Mouse (Mus musculus): ENCODE measurements around the gene Fkrp.
A peak's percentile ranks its signal among the peaks of the same experiment; 100 is the strongest.

Gene Fkrp

DNA sequence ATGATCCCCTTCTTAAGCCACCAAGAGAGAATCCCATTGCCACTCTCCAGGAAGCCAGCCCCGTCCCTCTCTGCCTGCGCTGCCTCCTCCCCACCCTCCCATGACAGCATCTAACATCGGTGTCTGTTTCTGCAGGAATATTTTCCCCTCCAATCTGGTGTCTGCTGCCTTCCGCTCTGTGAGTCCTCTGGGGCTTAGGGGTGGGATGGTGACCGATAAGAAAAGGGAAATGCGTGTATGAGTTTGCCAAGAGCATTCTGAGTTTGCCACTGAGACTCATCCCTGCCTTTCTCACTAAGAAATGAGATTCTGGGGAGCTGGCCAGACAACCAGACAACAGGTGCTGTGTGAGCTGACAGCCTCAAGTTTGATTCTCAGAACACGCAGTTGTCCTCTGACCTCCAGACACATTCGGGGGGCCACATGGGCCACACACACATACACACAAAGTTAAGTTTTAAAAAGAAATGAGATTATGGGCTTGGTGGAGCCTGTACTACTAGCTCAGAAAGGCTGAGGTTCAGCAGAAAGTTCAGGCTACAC, 30.9 kb downstream of the Fkrp start:
- DNase-seq = no peak

DNA sequence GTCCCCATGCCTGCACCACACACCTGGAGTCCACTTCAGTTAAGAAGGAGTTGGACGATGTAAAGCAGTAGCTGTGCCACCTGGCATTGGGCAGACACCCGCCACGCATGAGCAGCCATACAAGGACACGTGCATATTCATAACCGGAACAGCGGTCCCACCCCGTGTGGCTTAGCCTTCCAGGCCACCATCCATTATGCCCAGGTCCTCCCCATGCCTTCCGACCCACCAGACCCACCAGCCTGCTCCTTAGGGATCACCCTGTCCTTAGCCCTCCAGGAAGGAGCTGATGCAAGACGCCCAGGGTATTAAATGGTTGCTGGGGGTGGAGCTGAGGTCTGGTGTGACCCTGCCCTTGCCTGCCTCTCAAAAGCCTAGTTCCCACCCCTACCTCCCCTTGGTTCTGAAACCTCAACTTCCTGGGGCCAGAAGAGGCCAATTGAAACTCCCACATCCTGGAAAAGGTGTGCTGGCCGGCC, 32.0 kb downstream of the Fkrp start:
- DNase-seq = no peak

DNA sequence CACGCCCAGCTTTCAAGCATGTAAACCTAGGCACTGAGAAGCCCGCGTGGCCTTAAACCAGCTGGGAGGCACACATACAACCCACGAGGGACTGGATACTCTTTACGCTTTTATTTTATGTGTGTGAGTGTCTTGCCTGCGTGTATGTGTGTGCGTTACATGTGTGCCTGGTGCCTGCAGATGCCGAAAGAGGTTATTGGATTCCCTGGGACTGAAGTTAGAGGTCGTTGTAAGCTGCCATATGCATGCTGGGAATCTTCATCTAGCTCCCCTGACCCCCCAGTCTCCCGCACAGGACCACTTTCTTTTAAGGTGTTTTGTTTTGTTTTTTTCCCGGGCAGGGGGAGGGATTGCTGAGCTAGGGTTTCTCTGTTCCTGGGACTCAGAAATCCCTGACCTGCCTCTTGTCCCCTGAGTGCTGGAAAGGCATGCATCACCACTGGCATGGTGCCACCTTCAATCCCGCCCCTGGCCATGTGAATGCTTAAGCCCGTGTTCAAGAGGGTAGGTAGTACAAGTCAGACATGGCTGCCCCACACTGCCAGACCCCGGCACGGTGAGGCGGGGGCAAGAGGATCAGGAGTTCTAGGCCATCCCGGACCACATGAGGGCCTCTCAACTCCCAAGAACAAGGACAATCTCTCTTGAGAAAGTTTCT, 32.6 kb downstream of the Fkrp start:
- DNase-seq = no peak

DNA sequence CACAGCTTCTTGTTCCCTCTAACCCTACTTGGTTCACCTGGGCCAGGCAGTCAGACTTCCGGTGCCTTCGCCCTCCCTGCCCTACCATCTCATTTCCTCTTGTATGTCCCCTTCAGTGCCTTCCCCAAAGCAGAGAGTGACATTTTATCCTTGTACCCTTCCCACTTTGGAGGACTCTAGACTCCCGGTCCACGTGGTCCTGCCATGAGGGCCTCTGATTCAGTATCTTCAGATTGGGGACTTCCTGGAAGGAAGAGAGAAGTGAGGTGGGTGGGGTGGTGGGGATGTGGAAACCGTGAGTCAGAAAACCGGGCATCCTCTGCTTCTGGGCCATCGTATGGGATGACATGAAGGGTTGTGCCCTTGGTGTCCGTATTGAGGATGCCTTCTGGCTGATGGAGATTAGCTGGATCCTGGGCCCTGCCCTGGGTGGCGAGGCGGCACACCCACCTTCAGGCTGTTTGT, 33.3 kb downstream of the Fkrp start:
- no peak for DNase-seq

DNA sequence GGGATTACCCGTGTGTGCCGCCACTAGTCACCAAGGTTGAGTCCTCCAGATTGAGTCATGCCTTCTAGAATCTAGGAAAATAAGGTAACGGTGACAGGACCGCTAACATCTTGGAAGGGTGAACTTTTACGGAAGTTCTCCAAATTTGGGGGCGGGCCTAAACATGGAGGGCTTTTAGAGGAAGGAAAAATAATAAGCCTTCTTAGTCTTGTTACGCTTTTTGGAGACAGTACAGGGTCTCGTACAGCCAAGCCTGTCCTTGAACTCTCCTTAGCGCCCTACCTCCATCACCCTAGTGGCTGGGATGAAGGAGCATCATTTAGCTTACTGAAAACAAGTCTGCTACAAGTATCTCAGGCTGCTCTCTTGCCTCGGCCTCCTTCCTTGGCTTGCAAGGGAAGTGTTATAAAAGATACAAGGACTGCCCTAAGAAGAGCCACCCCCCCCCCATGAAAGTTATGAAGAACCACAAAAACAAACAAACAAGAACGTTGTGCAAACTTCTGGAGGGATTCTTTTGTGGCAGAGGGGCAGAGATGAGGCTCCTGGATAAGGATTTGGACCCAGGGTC, 33.9 kb downstream of the Fkrp start:
- DNase-seq = no peak

DNA sequence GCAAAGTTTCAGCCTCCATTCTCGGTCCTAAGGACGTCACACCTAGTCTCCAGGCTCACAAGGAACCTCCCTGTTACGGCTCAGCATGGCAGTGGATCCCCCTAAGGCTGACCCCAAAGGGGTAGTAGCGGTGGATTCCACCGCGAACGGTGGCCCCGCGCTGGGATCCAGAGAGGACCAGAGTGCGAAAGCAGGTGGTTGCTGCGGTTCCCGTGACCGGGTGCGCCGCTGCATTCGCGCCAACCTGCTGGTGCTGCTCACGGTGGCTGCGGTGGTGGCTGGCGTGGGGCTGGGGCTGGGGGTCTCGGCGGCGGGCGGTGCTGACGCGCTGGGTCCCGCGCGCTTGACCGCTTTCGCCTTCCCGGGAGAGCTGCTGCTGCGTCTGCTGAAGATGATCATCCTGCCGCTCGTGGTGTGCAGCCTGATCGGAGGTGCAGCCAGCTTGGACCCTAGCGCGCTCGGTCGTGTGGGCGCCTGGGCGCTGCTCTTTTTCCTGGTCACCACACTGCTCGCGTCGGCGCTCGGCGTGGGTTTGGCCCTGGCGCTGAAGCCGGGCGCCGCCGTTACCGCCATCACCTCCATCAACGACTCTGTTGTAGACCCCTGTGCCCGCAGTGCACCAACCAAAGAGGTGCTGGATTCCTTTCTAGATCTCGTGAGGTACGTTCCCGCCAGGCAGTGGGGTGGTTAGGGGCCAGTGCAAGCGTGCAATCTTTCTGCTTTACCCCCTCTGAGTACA, 34.5 kb downstream of the Fkrp start:
- DNase-seq = peak in 1 of 2 experiments; percentile 7

DNA sequence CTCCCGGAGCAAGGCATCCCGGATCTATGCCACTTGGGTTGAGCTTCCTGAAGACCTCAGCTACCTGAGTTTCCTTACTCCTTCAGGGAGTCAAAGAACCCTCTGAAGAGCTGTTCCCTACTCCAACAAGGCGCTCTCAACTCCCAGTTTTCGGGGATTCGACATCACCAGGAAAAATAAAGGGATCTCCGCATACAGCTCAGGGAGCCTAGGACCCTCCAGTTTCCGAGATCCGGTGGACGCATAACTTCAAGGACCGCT, 35.0 kb downstream of the Fkrp start:
- DNase-seq = no peak

DNA sequence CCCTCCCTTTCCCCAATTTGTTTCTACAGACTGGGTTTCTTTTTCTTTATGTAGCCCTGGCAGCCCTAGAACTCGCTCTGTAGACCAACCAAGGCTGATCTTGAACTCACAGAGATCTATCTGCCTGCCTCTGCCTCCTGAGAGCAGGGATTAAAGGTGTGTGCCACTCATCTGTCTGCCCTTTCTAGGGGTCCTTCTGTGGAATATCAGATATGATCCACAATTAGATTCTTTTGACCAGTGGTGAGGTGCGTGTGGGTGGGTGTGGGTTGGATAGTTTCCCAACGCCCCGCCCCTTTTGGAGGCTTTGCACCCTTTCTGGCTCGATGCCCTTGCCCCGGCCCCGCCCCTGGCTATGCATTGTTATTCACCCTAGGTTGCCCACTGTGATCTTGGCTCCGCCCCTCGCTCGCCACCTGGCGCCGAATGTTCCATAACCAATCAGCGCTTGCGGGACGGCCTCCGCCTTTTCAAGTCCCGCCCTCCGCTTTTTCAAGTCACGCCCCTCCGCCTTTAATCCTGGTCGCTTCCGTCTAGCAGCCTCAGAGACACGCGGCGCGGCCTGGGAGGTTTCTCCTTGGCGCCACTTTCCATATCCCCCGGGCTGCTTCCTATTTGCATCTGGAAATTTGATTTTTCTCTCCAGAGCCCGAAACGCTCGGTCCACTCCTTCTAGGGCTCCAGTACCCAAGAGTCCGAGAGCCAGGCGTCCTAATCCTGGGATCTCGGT, 35.5 kb downstream of the Fkrp start, which contains the start of gene Slc1a5:
TSS of gene Slc1a5 (plus strand) at position 516 of the 730 bp plus-strand sequence.
- DNase-seq = peak; percentile 48 to 60

DNA sequence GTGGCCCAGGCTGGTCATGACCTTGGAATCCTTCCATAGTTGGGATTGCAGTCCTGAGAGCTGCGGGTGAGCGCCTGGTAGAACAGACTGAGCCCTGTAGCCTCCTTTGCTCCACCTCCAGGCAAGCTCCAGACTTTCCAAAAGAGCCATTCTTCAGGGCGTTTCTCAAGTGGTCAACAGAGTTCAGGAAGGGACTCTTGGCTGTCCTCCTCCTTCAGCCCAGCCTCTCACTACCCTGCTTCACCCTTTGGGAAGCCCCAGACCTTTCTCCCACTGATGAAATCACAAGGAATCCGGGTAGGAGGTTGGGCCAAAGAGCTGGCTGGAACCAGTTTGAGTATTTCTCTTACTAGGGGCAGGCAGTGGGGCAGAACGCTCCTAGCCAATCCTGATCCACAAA, 36.5 kb downstream of the Fkrp start:
- no peak for DNase-seq

DNA sequence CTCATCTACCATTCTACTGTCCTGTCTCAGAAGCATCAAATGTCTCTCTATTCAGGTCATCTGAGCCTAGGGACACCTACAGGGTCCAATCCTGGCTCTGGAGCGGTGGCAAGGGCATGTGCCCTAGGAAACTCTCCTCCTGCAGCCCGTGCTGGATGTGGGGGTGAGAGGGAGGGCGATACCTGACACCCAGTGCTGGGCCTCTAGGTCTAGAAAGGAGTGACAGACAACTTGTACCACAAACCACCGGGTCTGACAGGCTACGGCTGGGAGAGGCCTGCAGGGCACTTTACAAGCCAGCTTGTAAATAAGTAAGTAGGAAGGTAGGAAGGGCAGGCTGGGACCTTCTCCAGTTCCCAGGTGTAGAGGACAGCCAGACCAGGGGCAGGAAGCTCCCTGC, 40.6 kb downstream of the Fkrp start:
- no peak for DNase-seq

DNA sequence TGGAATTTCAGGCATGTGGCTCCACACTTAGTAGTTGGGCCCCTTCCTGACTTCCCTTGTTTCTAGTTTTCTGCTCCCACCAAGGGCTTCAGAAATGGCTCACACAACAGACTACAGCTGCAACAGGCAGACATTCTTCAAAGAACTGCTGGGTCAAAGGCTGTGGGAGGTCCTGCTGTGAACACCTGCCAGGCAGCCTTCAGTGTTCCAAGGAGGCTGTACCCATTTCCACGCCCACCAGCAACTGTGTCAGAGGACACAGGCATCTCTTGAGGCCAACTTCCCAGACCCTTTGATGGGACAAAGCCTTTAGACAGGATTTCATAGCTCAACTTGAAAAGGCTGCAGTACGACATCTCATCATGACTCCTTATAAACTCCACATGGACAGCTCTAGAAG, 50.1 kb downstream of the Fkrp start:
- DNase-seq = no peak

DNA sequence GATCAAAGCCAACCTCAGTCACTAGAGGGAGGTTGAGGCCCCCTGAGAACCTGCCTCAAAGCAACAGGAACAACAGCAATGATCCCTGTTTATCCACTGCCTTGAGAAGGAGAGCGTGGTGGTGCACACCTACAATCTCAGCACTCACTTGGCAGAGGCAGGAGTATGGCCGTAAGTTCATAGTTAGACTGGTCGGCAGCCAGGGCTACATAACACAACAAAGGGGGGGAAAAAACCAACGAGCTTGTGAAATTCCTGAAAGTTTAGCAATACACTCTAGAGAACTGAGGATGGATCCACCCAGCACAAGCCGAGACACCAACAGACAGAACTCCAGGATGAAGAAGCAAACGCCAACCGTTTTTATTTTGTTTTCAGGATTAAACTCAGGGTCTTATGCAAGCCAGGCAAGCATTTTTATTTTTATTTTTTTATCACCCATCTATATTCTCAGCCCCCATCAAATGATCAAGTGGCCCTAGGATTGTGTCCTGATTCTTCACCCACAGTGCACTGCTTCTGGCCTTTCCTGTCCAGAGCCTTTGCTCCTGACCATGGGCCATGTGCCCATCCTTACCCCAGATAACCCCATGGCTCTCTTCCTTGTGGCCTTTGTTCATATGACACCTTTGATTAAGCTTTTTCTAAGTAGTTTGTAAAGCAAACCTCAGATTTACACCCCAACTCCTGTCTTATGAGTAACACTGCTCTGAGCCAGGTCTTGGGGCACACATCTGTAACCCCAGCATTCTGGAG, 52.9 kb downstream of the Fkrp start:
- DNase-seq = no peak

DNA sequence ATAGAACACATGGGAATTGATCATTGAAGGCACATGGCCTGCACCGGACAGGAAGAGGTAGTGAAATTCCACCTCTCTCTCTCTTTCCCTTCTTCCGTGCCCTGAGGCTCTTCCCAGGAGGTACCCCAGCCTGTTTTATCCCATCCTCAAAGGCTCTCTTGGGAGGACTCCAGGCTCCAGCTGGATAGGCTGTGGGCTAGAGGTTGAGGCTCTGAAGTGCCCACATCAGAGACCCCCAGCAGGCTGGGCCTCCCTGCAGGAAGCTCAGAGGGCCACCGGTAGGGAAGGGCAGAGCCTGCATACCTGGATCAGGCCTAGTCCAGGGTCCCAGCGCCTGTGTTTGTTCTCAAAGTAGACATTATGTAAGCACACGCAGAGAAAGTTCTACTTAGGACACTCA, 54.9 kb downstream of the Fkrp start:
- DNase-seq = no peak

DNA sequence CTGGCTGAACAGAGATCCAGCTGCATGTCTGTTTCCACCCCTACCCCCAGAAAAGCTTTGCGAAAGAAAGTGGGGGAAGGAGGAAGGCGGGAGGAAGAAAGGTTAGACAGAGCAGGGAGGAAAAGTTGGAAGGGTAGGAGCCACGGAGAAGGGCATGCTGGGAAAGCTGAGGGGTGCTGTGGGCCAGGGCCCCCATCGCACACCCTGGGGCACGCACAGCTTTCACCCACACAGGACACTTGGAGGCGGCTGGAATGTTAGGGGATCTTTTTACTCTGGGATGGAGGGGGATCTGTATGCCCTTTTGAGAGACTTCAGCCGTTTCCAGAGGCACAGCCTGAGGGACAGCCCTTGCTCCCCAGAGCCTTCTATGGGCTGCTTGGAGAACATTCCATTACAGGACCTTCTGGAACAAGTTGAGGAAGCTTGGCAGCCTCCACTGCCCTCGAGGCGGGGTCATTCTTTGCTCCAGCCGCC, 55.5 kb downstream of the Fkrp start:
- DNase-seq = no peak

DNA sequence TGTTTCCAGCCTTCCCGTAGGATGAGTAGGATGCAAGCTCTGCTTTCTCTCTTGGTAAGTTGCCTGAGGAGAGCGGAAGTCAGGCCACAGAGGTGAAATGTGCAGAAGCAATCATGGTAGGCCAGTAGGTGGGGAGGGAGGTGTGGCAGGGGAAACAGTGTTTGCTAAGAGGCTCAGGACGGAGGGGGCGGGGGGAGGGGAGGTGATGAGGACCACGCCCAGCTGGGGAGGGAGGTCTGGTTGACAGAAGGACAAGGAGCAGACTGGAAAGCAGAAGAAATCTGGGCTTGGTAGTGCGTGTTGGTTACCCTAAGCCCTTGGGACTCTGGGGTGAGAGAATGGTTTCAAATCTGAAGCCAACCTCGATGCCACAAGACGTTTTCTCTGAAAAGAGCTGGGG, 56.2 kb downstream of the Fkrp start:
- no peak for DNase-seq

Measured in cerebellum, postnatal 36 days (tissue).